Mouse (Mus musculus): ENCODE data around the gene Phc2. TPM values are rescaled to one million over a fixed set of nuclear protein-coding genes. Genes with fewer than 3 reads are reported as not detected.

The Phc2 gene
- total RNA-seq, 2 experiments from 2014 or later = 85.4 to 91.3 TPM

DNA sequence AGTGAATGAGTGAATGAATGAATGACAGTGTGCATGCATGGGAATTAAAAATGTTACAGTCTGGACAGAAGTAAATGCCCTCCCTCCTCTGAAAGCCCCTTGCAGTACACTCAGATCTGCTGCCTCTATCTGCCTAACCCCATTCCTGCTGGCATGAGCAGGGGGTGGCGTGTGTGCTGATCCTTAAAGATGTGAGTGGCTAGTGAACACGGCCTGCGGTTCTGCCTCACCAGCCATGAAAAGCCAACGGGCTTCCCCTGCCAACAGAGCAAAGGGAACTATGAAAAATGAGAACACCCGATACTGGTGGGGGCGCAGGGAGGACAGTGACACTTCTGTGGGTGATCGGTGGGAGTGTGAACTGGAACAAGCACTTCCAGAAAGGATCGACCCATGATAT, 142.3 kb downstream of the Phc2 start:
- H3K27ac ChIP-seq = no peak overlapping the region
- H3K4me3 ChIP-seq = no peak overlapping the region
- no peak for DNase-seq (ENCODE audit: low spot score in 2 of 2)
- TF ChIP-seq CTCF (conservative IDR thresholded peaks at IDR 0.05) = no peak

DNA sequence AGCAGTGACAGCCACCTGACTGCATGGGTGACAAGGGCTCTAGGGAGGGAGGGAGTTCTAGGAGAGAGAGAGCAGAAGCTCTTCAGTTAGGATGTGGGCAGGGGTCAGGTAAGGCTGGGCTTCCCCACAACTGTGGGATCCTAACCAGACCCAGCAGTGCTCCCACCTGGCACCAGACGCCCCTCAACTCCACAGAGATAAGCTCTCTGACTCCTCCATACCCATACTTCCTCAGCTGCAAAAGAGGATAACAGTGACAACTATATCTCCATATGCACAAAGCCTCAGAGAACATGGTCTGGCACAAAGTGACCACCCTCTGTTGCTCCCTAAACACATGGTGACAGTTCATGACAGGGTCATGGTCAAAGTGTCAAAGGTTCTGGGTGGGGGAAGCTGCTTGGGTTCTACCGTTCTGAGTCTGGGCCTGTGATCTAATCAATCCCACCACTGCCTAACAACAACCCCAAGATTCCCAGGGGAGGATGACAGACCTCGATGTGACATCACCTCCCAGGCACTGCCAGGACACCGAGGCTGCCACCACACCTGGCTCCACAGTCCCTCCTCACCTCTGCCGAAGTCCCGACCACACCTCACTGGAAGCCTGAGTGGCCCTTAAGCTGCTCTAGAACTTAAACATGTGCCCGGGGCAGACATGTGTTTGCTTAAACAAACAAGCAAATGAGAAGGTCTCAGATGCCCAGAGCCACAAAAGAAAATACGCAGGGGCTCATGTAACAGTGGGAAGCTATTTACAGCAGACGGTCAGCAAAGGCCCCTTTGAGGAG, 147.4 kb downstream of the Phc2 start:
- no peak for DNase-seq (ENCODE audit: low spot score in 2 of 2)
- H3K27ac ChIP-seq = no peak overlapping the region
- no peak for TF ChIP-seq CTCF (conservative IDR thresholded peaks at IDR 0.05)
- no peak overlapping the region for H3K4me3 ChIP-seq

Other genes starting within 250 kb of the Phc2 start
- gene Zscan20, start 44.6 kb upstream of the Phc2 start, total RNA-seq (2021) = 10 to 100 TPM in 1 of 2 experiments, 1 to 10 TPM in 1; 8.3 to 10.6 TPM
- under 1 TPM; 0.49 to 0.93 TPM for gene Tlr12, start 36.1 kb upstream of the Phc2 start, total RNA-seq (2021)
- under 1 TPM; 0.20 to 0.26 TPM for gene A3galt2, start 100.7 kb downstream of the Phc2 start, total RNA-seq (2021)
- gene Zfp362, start 151.3 kb downstream of the Phc2 start, total RNA-seq (2021) = 10 to 100 TPM; 25.8 to 26.8 TPM
- 10 to 100 TPM; 13.0 to 14.2 TPM for gene Trim62, start 228.9 kb downstream of the Phc2 start, total RNA-seq (2021)

Data from layer of hippocampus, adult 2 months (tissue).